Mouse (Mus musculus): Measurements from ENCODE around the gene Dip2c.

Gene Dip2c

DNA sequence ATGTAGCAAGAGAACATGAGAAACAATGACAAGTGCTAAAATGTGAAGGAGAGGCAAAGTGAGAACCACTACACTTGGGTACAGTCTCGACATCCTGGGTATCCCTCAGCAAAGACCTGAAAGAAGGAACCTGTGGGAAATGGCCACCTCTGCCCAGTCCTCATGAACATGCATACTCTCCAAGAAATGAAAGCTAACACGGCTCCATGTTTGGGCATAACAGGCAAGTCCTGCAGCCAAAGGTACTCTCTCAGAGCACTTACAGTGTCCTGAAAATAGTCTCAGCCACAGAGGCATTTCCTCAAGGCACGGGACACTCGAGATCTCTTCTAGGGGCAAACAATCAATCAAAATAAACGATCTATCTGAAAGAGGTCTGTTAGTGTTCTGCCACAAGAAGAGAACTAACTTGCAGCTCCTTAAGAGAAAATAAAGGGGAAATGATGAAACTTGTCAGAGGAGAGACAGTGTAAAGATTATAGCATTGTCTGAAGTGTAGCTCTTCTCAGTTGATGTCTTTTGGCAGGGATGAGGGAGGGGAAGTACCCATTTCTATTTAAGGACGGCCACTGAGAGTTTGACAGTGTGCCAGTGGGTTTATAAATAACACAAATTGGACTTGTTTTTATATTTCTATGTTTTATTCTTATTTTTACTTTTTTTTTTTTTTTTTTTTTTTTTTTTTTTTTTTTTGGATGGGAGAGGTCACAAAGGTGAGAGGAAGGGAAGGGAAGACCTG, 228.0 kb downstream of the Dip2c start:
- no peak for DNase-seq (ENCODE audit: low spot score in 2 of 2)

DNA sequence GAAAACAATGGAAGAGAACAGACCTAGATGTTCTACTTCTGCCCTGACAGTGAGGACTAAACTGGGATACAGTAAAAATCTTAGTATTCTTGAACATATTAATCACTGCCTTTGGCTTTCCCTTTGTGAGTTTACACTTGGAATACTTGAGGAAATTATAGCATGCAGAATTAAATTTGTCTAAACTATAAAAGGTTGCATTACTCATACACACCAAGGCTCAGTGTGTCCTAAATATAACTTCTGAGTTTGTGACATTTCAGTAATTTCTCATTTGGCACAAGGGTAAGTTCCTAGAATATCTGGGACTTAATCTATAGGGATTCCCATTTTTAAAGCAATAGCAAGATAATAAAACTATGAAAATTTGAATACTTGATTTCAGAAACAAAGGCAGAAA, 262.2 kb downstream of the Dip2c start:
- DNase-seq (ENCODE audit: low spot score in 2 of 2): no peak

DNA sequence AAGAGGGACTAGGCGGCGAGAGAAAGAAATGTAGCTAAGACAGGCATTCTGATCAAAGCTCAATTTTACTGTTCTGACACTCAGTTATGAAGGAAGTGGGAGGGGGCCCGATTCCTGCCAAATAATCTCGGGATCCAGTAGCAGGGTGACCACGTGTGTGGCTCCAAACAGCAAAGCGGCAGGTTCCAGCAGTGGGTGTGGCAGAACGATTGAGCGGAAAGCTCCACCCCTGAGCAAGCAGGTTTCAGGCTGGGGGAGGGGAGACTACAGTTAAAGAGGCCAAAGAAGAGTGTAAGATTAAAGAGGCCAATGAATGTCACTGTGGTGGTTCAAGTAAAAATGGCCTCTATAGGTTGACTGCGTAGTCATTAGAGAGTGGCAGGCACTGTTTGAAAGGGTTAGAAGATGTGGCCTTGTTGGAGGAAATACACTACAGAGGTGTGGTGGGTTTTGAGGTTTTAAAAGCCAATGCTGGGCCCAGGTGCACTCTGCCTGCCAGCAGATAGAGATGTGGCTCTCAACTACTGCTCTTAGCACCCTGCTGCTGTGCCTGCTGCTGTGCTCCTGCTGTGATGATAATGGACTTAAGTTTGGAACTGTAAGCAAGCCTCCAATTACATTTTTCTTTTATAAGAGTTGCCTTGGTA, 271.5 kb downstream of the Dip2c start:
- no peak for DNase-seq (ENCODE audit: low spot score in 2 of 2)

DNA sequence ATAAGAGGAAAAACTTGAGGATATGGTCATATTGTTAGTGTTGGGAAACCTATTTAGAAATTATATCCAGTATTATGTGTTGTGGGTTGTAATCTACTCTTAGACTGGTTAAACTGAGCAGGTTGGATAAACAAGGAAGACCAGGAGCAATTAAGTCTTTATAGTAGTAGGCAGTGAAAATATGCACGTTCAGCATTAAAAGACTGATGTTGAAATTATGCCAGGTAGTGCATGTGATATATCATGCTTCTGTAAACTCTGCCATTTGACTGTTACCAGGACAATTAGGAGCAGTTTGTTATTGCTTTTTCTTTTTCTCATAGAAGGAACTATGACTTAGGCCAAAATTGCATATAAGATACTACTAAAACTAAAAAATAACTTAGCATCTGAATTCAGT, 285.8 kb downstream of the Dip2c start:
- no peak for DNase-seq (ENCODE audit: low spot score in 2 of 2)

DNA sequence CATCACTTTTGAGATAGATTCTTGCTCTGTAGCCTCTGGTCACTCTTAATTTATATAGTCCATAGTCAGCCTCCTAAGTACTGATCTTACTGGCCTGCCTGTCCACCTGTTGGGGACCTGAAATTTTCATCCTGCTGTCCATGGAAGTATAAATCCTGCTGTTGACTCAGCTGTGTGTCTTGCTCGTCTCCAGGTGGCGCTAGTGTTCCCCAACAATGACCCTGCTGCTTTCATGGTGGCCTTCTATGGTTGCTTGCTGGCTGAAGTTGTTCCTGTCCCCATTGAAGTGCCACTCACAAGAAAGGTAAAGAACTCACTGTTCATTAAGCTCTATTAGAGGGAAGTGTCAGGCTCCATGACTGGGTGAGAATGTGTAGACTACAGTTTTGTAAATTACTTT, 286.6 kb downstream of the Dip2c start:
- no peak for DNase-seq (ENCODE audit: low spot score in 2 of 2)

DNA sequence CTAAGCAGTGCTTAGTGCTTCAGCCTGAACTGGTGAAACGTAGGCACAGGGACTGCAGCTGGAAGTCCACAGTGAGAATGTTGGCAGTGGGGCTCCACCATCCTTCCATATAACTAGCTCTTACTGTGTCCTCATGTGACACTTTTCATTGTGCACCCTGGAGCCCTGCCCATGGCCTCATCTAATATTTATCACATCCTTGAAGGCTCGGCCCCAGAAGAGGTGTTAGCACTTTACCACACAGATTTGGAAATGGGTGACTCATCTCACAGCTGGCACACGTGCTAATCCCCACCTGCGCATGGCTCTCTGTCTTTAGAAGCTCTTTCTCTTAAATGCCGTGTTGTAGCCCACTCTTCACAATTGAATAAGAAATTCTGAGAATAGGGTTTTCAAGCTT, 292.5 kb downstream of the Dip2c start:
- DNase-seq (ENCODE audit: low spot score in 2 of 2): no peak

DNA sequence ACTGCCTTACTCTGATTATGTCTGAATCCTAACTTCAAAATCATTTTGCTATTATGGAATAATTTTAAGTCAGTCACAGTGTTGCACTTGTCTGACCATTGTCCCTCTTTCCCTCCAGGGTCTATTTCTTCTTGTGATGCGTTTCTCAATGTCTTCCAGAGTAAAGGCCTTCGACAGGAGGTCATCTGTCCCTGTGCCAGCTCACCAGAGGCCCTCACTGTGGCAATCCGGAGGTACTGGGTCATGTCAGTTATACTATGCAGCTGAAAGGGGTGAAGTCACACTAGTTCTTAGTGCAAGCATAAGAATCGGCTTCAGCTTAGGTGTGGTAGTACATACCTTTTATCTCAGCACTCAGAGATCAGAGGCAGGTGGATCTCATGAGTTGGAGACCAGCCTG, 300.4 kb downstream of the Dip2c start:
- DNase-seq (ENCODE audit: low spot score in 2 of 2): no peak

DNA sequence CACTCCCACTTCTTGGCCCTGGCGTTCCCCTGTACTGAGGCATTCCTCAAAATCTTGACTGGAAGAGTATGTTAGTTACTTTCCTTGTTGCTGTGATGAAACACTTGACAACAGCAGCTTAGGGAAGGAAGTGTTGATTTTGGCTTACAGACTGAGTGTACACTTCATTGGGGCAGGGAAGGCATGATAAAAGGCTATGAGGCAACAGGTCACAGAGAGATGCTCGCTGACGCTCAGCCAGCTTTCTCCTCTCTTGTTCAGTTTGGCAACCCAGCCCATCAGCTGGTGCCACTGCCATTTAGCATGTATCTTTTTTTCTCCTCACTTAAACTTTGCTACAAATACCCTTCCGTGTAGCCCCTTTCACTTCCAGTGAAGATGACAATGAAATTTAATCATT, 302.1 kb downstream of the Dip2c start:
- DNase-seq (ENCODE audit: low spot score in 2 of 2): no peak

DNA sequence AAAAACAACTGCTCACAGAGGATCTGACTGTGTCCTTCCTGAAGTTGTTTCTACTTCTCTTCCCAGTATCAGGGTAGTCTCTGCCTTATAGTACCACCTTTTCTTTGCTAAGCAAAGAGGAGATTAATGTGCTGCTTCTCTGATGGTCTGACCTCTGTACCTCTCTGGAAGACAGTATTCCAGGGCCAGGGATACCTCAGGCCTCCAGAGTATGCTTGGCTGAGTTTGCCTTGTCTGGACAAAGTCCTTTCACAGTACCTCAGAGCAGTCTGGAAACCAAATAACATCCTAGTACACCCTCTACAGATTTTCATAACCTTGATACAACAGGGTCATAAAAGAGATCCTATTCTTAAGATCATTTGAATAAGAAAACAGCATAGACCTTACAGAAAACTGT, 305.5 kb downstream of the Dip2c start:
- no peak for DNase-seq (ENCODE audit: low spot score in 2 of 2)

DNA sequence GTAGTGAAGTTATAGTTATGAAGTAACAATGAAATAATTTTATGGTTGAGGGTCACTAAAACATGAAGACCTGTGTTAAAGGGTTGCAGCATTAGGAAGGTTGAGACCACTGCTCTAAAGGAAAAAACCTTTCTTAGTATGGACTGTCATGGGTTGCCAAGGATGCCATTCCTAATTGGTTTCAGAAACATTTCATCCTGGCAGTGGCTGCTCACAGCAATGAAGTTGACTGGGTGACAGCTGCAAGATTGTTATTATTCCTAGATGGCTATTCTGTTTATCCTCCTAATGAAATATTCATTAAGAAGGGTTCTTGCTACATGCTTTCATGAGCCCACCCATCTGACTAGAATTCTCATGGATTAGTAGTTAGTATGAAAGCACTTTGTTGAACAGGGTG, 307.3 kb downstream of the Dip2c start:
- no peak for DNase-seq (ENCODE audit: low spot score in 2 of 2)

DNA sequence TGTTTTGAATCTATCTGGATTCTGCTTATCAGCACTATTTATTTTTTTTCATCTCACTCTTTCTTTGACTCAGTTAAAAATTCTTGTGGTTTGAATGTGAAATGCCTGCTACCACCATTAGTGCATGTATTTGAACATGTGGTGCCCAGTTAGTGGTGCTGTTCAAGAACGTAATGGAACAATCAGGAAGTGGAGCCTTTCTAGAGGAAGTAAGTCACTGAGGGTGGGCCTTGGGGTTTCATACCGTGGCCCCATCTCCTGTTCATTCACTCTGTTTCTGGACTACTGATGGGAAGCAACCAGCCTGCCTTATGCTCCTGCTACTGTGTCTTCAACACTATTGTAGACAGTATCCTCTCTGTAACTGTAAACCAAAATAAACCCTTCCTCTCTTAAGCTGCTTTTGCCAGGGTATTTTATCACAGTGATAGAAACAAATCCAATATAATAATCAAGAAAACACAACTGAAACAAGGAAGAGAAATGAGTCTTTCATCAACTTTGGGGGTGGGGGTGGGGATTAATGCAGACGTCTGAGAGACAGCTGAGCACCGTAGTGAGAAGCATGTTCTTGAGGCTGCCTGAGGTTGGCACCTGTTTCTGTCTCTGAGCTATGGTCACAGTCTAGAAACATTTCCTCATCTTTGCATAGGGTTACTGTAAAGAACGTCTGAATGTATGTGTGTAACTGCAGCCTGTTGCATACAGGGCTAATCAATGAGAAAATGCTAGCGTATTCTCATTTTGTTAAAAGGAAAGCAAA, 323.2 kb downstream of the Dip2c start:
- no peak for DNase-seq (ENCODE audit: low spot score in 2 of 2)

DNA sequence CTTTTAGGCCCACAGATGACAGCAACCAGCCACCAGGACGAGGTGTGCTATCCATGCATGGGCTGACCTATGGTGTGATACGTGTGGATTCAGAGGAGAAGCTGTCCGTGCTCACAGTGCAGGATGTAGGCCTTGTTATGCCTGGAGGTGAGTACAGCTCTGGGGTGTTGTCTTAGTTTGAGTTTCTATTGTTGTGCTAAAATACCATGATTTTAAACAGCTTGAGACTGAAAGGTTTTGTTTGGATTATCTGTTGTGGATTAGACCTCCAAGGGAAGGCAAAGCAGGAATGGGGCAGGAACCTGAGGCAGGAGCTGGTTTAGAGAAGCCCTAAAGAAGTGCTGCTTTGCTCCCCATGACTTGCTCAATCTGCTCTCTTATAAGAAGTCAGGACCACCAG, 325.0 kb downstream of the Dip2c start:
- no peak for DNase-seq (ENCODE audit: low spot score in 2 of 2)

DNA sequence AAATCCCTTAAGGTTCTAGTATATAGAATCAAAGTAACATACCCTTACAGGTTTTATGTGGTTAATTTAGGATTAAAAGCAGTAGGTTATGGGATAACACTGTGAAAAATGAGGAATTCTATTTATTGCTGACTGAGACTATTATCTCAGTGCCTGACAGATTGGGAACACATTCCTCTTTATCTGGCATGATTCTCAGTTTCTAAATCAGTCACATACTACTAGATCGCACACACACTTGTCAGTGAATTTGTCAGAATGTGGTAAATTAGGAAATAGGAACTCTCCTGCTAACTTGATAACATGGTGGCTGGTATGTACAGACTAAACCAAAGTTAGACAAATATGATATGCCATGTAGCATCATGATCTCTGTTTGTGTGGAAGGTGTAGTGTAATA, 334.9 kb downstream of the Dip2c start:
- no peak for DNase-seq (ENCODE audit: low spot score in 2 of 2)

DNA sequence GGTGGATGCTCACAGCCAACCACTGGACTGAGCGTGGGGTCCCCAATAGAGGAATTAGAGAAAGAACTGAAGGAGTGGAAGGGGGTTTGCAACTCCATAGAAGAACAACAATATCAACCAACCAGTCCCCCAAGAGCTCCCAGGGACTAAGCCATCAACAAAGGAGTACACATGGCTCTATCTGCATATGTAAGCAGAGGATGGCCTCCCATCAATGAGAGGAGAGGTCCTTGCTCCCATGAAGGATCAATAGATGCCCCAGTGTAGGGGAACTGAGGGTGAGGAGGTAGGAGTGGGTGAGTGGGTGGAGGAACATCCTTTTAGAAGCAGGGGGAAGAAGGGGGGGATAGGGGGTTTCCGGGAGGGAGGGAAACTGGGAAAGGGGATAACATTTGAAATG, 356.4 kb downstream of the Dip2c start:
- DNase-seq (ENCODE audit: low spot score in 2 of 2): no peak

DNA sequence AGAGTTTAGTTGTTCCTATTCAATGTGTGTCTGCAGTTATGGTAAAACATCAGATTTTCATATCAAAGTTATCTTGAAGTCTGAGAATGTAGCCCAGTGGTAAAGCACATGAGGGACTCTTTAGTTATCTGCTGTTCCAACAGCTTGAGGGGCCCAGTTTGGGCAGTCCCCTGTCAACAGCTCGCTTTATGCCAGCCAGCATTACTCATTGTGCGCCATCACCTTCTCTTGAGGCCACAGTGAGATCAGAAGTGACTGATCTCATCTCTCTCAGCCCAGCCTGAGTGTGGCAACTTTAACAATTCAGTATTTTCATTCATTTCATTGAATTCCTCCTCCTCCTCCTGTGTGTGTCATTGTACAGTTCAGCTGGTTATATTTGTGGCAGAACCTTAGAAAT, 359.6 kb downstream of the Dip2c start:
- DNase-seq (ENCODE audit: low spot score in 2 of 2): no peak

DNA sequence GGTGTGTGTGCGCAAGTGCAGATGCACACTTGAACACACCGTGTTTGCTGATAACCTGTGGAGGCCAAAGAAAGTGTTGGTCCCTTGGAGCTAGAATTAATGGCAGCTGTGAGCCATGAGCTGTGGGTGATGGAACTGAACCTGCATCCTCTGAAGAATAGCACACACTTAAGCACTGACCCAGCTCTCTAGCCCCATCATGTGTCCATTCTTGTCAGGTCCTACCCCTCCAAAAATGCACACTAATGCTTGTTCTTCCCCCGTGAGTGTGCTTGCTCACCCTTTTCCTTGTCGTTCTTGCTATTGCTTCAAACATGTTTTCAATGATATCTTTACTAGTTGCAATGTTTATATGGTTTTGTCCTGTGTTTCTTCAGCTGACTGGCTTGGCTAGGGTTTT, 360.2 kb downstream of the Dip2c start:
- no peak for DNase-seq (ENCODE audit: low spot score in 2 of 2)

DNA sequence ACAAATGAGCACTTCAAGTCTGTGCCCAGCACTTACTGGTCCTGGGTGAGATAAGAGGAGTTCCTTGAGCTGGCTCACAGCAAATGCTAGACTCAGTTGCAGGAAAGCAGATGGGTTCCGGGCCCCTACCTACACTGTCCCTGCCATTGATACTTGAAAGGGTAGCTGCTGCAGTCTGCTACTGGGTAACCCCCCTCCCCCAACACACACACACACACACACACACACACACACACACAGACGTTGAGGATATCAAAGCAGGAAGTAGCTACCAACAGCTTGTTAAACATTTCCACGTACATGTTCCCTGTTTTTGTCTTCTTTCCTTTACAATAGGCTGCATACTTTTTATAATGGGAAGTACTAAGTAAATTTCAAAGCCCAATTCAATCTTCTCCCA, 361.6 kb downstream of the Dip2c start:
- DNase-seq (ENCODE audit: low spot score in 2 of 2): no peak

DNA sequence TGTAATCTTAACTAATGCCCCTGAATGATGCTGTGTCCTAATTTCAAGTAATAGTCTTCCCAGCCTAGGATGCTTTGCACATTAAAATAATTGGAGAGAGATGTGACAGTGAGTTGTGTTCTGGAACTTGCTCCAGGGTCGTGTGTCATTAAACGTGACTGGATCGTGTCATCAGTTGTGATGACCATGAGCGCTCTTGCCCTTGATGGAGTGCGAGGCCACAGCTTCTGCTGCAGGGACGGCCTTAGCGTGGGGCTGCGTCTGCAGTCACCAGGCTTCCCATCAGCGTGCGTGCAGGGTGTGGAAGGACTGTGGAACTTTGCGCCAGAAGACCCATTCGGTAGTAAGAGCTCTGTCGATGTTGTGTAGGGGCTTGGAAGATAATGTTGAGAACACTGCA, 372.4 kb downstream of the Dip2c start:
- no peak for DNase-seq (ENCODE audit: low spot score in 2 of 2)

DNA sequence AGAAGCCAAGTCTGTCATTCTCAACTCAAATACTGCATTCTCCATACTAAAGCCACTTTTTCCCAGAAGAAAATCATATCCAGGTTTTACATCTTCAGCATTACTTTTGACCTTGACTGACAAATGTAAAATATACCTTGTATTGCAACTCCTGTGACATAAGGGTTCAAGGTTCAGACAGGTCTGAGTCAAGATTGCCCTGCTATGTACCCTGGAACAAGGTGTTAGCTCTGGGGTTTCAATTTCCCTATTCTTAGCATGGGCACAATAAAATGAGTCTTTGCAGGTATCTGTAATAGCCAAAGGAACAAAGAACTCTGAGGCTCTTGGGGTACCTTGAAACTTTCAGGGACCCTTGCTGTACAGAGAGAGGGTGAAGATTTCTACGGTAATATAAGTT, 373.6 kb downstream of the Dip2c start:
- DNase-seq (ENCODE audit: low spot score in 2 of 2): no peak

DNA sequence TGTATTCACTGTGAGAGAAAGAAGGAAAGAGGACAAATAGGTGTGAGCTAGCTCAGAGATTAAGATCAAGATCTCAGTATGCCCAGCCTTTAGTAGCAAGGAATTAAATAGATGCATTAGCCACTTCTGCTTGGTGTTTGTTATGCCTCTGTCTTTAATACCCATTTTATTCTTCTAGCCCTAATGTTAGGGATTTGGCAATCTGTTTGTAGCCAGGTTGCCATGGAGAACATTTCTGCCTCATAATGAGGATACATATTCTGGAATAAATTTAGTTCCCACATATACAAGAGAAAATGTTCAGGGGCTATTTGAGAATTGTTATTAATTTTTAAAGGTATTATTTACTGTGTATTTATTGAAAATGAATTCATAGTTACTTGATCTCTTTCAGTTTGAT, 374.3 kb downstream of the Dip2c start:
- no peak for DNase-seq (ENCODE audit: low spot score in 2 of 2)

DNA sequence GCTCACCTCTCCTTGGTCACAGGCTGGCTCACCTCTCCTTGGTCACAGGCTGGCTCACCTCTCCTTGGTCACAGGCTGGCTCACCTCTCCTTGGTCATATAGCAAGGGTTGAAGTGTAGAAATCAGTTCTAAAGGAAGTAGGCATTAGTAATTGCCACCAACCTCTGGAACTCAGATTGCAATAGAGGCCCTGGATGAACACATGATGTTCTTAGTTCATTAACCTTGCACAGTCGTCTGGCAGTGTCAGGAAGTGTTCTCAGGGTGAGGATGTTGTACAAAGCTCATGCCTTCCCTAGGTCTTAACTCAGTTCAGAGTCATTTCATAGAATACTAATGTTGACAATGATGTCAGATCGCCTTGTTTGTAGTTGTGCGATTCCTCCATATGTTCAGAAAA, 376.7 kb downstream of the Dip2c start:
- DNase-seq (ENCODE audit: low spot score in 2 of 2): no peak

DNA sequence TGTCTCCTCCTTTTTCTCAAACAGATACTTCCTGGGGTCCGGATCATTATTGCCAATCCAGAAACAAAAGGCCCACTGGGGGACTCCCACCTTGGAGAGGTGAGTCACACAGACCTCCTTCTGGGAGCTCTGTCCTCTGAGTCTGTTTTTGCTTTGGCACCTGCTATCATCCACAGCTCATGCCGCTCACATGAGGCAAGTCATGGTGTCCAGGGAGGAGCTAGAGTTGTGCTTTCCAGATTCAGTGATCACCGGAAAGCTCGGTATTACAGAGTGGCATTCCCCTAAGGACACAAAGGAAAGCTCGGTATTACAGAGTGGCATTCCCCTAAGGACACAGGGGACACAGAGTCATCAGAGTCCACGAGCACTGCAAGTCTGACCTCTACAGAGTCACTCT, 380.3 kb downstream of the Dip2c start:
- no peak for DNase-seq (ENCODE audit: low spot score in 2 of 2)

DNA sequence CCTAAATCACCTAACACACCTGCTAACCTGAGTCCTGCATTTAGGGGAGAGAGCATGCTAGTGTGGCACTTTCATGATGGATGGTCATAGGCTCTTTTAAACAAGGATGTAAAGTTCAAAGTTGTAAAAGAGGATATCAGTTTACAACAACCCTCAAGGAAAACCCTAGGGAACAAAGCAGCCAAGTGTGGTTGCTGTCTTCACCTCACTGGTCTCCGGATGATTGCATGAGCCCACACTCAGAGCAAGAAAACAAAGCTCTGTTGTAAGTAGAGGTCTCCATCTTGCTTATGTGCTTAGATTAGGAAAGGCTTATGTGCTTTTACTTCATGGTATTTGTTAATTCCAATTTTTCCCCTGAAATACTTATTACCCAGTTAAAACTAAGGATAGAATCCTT, 384.4 kb downstream of the Dip2c start:
- DNase-seq (ENCODE audit: low spot score in 2 of 2): no peak
